Mouse (Mus musculus) right cerebral cortex, postnatal 10 days (tissue): ENCODE measurements around the gene Gm10097.

ENCODE experiments used
- DNase-seq, 2 experiments: peaks; one replicate each; pipeline ENCODE4 v3.0.0; 2021; ENCODE audit warnings: low spot score in 2 of 2

The Gm10097 gene

GRCm38 (mm10) chr10:5085792-5086191, 16.8 kb downstream of the Gm10097 start:
- no peak for DNase-seq

DNA sequence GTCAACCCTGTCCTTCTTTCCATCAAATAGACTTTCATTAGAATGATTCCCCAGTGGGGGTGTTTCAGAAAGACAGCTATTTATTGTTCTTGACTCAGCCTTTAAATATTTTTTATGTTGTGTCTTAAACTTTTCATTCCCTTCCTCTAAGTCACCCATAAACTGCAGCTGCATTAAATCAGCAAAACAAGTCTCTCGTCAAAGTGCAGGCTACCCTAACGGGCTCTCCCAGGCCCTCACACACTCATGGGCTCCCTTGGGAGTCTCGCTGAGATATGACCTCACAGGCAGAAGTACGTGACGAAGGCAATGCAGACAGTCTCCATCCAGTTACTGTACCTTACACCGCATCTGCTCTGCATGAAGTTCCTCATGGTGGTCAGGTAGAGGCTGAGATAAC, 17.3 kb downstream of the Gm10097 start:
- DNase-seq = no peak

- no peak for DNase-seq
These were observed 18.3 kb downstream of the Gm10097 start for GRCm38 (mm10) chr10:5087336-5087735.

- no peak for DNase-seq
These were observed 20.1 kb downstream of the Gm10097 start for GRCm38 (mm10) chr10:5089133-5089532.

GRCm38 (mm10) chr10:5096996-5097753, 28.2 kb downstream of the Gm10097 start:
- peak; percentile 61 to 63 for DNase-seq

- no peak for DNase-seq
These were observed 28.8 kb downstream of the Gm10097 start for GRCm38 (mm10) chr10:5097754-5098137.

DNA sequence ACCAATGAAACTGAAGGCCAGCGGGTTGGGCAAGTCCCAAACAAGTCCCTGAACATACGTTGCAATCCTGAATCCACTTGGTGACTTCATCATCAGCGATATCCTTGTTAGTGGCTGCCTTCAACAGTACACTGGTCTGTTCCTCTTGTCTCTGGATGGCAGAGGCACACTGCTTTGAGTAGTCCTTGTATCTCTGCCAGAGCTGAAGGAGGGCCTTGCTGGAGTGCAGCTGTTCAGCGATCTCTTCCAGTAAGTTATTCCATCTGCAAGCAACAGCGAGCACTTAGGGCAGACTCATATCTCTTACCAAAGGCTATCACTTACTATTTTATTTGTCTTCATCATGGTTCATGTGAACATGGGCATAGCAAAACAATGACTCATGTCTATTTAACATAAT, 41.8 kb downstream of the Gm10097 start:
- DNase-seq = no peak

DNA sequence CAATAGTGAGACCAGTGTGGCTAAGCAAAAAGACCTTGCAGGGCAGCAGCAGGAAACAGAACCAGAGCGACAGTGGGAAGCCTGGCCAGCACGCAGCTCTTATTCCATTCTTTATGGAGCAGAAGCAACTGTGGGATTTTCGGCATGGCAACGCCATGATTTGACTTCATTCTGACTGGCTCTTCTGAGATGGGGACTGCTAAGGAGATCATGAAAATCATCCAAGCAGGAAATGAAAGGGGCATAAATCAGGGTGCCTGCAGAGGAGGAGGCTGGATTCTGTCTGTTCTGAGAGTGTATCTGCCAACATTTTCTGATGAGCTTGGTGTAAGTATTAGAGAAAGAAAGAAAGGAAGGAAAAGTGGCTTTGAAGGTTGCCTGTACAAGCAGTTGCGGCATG, 47.2 kb downstream of the Gm10097 start:
- DNase-seq = no peak

- no peak for DNase-seq
These were observed 47.7 kb downstream of the Gm10097 start for GRCm38 (mm10) chr10:5116720-5117119.
